Mouse (Mus musculus): ENCODE measurements around the gene Lix1l. TPM values are rescaled to one million over a fixed set of nuclear protein-coding genes. Genes with fewer than 3 reads are reported as not detected.

Lix1l gene
- polyA plus RNA-seq, 1 experiment from 2014 or later, result 0.45 TPM

GRCm38 (mm10) chr3:96669727-96670468 is 68.9 kb downstream of the Lix1l start, which contains the start of gene Ankrd35:
Gene Ankrd35, plus strand, starts transcription at chr3:96670131.
- WGBS (ENCODE audit: insufficient replicate concordance), result 4% methylated on average over 35 of the region's 35 CpGs
- Histone ChIP-seq H3K9ac (replicated peaks) (0 out of 2 replicates have a peak within 1 kb of the TSS, but pooled peaks have one; percentile 18), H3K27ac (ENCODE audit: low read depth) (no peak within 1 kb of the TSS), H3K9me3 (ENCODE audit: low read length) (no peaks in the 10 kb centered on the region), H3K4me1 (ENCODE audit: insufficient read depth) (peaks cover 4% of the 10 kb centered on the region), H3K4me3 (ENCODE audit: low read depth, low read length) (peak within 1 kb of the TSS; percentile 42), H3K36me3 (replicated peaks; ENCODE audit: insufficient read depth, low read length) (no peaks in the 10 kb centered on the region), H3K4me2 (ENCODE audit: low read depth, low read length) (peak within 1 kb of the TSS; percentile 78), H3K27me3 (ENCODE audit: insufficient read depth, low read length) (peaks cover 19% of the 10 kb centered on the region)
- peak; percentile 47 for TF ChIP-seq CTCF (IDR thresholded peaks at IDR 0.05; ENCODE audit: low read depth)
- TF ChIP-seq EP300 (IDR thresholded peaks at IDR 0.05; ENCODE audit: low read depth), result no peak
- ATAC-seq (peak; percentile 99), DNase-seq (peak; percentile 90)

- no peak overlapping the region for H3K4me2 ChIP-seq (ENCODE audit: low read depth, low read length)
- no peak overlapping the region for H3K27ac ChIP-seq (ENCODE audit: low read depth)
- WGBS (ENCODE audit: insufficient replicate concordance), result 88% methylated on average over 5 of the region's 5 CpGs
- peaks cover 4% of the 10 kb centered on the region for H3K4me1 ChIP-seq (ENCODE audit: insufficient read depth)
- H3K4me3 ChIP-seq (ENCODE audit: low read depth, low read length), result no peak overlapping the region
- TF ChIP-seq EP300 (IDR thresholded peaks at IDR 0.05; ENCODE audit: low read depth), result no peak
- no peak for TF ChIP-seq CTCF (IDR thresholded peaks at IDR 0.05; ENCODE audit: low read depth)
- no peak overlapping the region for H3K9ac ChIP-seq (replicated peaks)
- no peak for ATAC-seq
- peaks cover 19% of the 10 kb centered on the region for H3K27me3 ChIP-seq (ENCODE audit: insufficient read depth, low read length)
- no peak for DNase-seq
- no peaks in the 10 kb centered on the region for H3K36me3 ChIP-seq (replicated peaks; ENCODE audit: insufficient read depth, low read length)
- no peaks in the 10 kb centered on the region for H3K9me3 ChIP-seq (ENCODE audit: low read length)
Observed at GRCm38 (mm10) chr3:96671519-96671918, 70.6 kb downstream of the Lix1l start.

- H3K9me3 ChIP-seq (ENCODE audit: low read length), result no peaks in the 10 kb centered on the region
- ATAC-seq, result no peak
- 72% methylated on average over 4 of the region's 4 CpGs for WGBS (ENCODE audit: insufficient replicate concordance)
Observed at GRCm38 (mm10) chr3:96673514-96673913, 72.6 kb downstream of the Lix1l start.

GRCm38 (mm10) chr3:96674442-96674841 is 73.5 kb downstream of the Lix1l start:
- no peak for DNase-seq
- ATAC-seq, result no peak
- no peaks in the 10 kb centered on the region for H3K36me3 ChIP-seq (replicated peaks; ENCODE audit: insufficient read depth, low read length)
- no peak overlapping the region for H3K4me2 ChIP-seq (ENCODE audit: low read depth, low read length)
- TF ChIP-seq EP300 (IDR thresholded peaks at IDR 0.05; ENCODE audit: low read depth) (no peak), CTCF (IDR thresholded peaks at IDR 0.05; ENCODE audit: low read depth) (no peak)
- H3K9ac ChIP-seq (replicated peaks), result no peak overlapping the region
- no peaks in the 10 kb centered on the region for H3K9me3 ChIP-seq (ENCODE audit: low read length)
- WGBS (ENCODE audit: insufficient replicate concordance), result 73% methylated on average over 8 of the region's 8 CpGs
- H3K4me1 ChIP-seq (ENCODE audit: insufficient read depth), result peaks cover 4% of the 10 kb centered on the region
- no peak overlapping the region for H3K4me3 ChIP-seq (ENCODE audit: low read depth, low read length)
- H3K27me3 ChIP-seq (ENCODE audit: insufficient read depth, low read length), result peaks cover 16% of the 10 kb centered on the region
- H3K27ac ChIP-seq (ENCODE audit: low read depth), result no peak overlapping the region

More at GRCm38 (mm10) chr3:96673514-96673913, 72.6 kb downstream of the Lix1l start:
- peaks cover 19% of the 10 kb centered on the region for H3K27me3 ChIP-seq (ENCODE audit: insufficient read depth, low read length)
- no peak overlapping the region for H3K9ac ChIP-seq (replicated peaks)
- peaks cover 4% of the 10 kb centered on the region for H3K4me1 ChIP-seq (ENCODE audit: insufficient read depth)
- H3K36me3 ChIP-seq (replicated peaks; ENCODE audit: insufficient read depth, low read length), result no peaks in the 10 kb centered on the region
- no peak overlapping the region for H3K4me2 ChIP-seq (ENCODE audit: low read depth, low read length)
- no peak overlapping the region for H3K4me3 ChIP-seq (ENCODE audit: low read depth, low read length)
- DNase-seq, result no peak
- no peak overlapping the region for H3K27ac ChIP-seq (ENCODE audit: low read depth)
- no peak for TF ChIP-seq CTCF (IDR thresholded peaks at IDR 0.05; ENCODE audit: low read depth)
- TF ChIP-seq EP300 (IDR thresholded peaks at IDR 0.05; ENCODE audit: low read depth), result no peak

- Histone ChIP-seq H3K36me3 (replicated peaks; ENCODE audit: insufficient read depth, low read length) (no peaks in the 10 kb centered on the region), H3K27ac (ENCODE audit: low read depth) (no peak overlapping the region), H3K27me3 (ENCODE audit: insufficient read depth, low read length) (peaks cover 17% of the 10 kb centered on the region), H3K9me3 (ENCODE audit: low read length) (no peaks in the 10 kb centered on the region), H3K9ac (replicated peaks) (no peak overlapping the region), H3K4me1 (ENCODE audit: insufficient read depth) (peaks cover 4% of the 10 kb centered on the region), H3K4me2 (ENCODE audit: low read depth, low read length) (no peak overlapping the region), H3K4me3 (ENCODE audit: low read depth, low read length) (no peak overlapping the region)
- TF ChIP-seq CTCF (IDR thresholded peaks at IDR 0.05; ENCODE audit: low read depth), result no peak
- TF ChIP-seq EP300 (IDR thresholded peaks at IDR 0.05; ENCODE audit: low read depth), result no peak
- DNase-seq, result no peak
- ATAC-seq, result no peak
- WGBS (ENCODE audit: insufficient replicate concordance), result 58% methylated on average over 3 of the region's 3 CpGs
Observed at GRCm38 (mm10) chr3:96675171-96675570, 74.2 kb downstream of the Lix1l start.

GRCm38 (mm10) chr3:96675690-96676089 is 74.7 kb downstream of the Lix1l start:
- ATAC-seq, result no peak

More at GRCm38 (mm10) chr3:96675690-96676089, 74.7 kb downstream of the Lix1l start:
- Histone ChIP-seq H3K27me3 (ENCODE audit: insufficient read depth, low read length) (peaks cover 15% of the 10 kb centered on the region), H3K9ac (replicated peaks) (no peak overlapping the region), H3K4me3 (ENCODE audit: low read depth, low read length) (no peak overlapping the region), H3K27ac (ENCODE audit: low read depth) (no peak overlapping the region), H3K36me3 (replicated peaks; ENCODE audit: insufficient read depth, low read length) (no peaks in the 10 kb centered on the region), H3K4me1 (ENCODE audit: insufficient read depth) (no peaks in the 10 kb centered on the region), H3K4me2 (ENCODE audit: low read depth, low read length) (no peak overlapping the region), H3K9me3 (ENCODE audit: low read length) (no peaks in the 10 kb centered on the region)
- 67% methylated on average over 3 of the region's 3 CpGs for WGBS (ENCODE audit: insufficient replicate concordance)
- TF ChIP-seq EP300 (IDR thresholded peaks at IDR 0.05; ENCODE audit: low read depth), result no peak
- no peak for TF ChIP-seq CTCF (IDR thresholded peaks at IDR 0.05; ENCODE audit: low read depth)
- no peak for DNase-seq

Other genes with a start within 250 kb of the Lix1l start
- gene BC107364, start 148.8 kb upstream of the Lix1l start, polyA plus RNA-seq (2015; fragmentation: Nextera tagmentation; extraction: Ambion mirVana), result not detected in 2 replicates
- gene Hfe2, start 76.0 kb upstream of the Lix1l start, polyA plus RNA-seq (2015; fragmentation: Nextera tagmentation; extraction: Ambion mirVana), result 19.2 and 21.8 TPM in 2 replicates
- 65.3 and 72.4 TPM in 2 replicates for gene Txnip, start 43.2 kb upstream of the Lix1l start, polyA plus RNA-seq (2015; fragmentation: Nextera tagmentation; extraction: Ambion mirVana)
- gene Gm16253, start 24.2 kb upstream of the Lix1l start, polyA plus RNA-seq (2015; fragmentation: Nextera tagmentation; extraction: Ambion mirVana), result not detected in 2 replicates
- 12.9 and 14.7 TPM in 2 replicates for gene Polr3gl, start 7.0 kb upstream of the Lix1l start, polyA plus RNA-seq (2015; fragmentation: Nextera tagmentation; extraction: Ambion mirVana)
- not detected in 2 replicates for gene Ankrd34a, start 4.5 kb upstream of the Lix1l start, polyA plus RNA-seq (2015; fragmentation: Nextera tagmentation; extraction: Ambion mirVana)
- gene Rbm8a, start 28.8 kb downstream of the Lix1l start, polyA plus RNA-seq (2015; fragmentation: Nextera tagmentation; extraction: Ambion mirVana), result 54.6 and 56.5 TPM in 2 replicates
- 24.1 and 24.4 TPM in 2 replicates for gene Pex11b, start 34.2 kb downstream of the Lix1l start, polyA plus RNA-seq (2015; fragmentation: Nextera tagmentation; extraction: Ambion mirVana)
- not detected in 2 replicates for gene Gm42957, start 34.3 kb downstream of the Lix1l start, polyA plus RNA-seq (2015; fragmentation: Nextera tagmentation; extraction: Ambion mirVana)
- gene Itga10, start 44.4 kb downstream of the Lix1l start, polyA plus RNA-seq (2015; fragmentation: Nextera tagmentation; extraction: Ambion mirVana), result 0.05 and 0.07 TPM in 2 replicates
- gene Ankrd35, start 69.0 kb downstream of the Lix1l start, polyA plus RNA-seq (2015; fragmentation: Nextera tagmentation; extraction: Ambion mirVana), result 0.37 and 0.45 TPM in 2 replicates
- gene Pias3, start 95.2 kb downstream of the Lix1l start, polyA plus RNA-seq (2015; fragmentation: Nextera tagmentation; extraction: Ambion mirVana), result 4.6 and 5.2 TPM in 2 replicates
- gene Nudt17, start 107.4 kb downstream of the Lix1l start, polyA plus RNA-seq (2015; fragmentation: Nextera tagmentation; extraction: Ambion mirVana), result 0.29 and 0.38 TPM in 2 replicates
- gene Polr3c, start 126.5 kb downstream of the Lix1l start, polyA plus RNA-seq (2015; fragmentation: Nextera tagmentation; extraction: Ambion mirVana), result 10.4 and 11.6 TPM in 2 replicates
- gene Rnf115, start 126.5 kb downstream of the Lix1l start, polyA plus RNA-seq (2015; fragmentation: Nextera tagmentation; extraction: Ambion mirVana), result 28.6 and 29.7 TPM in 2 replicates
- gene Pdzk1, start 228.1 kb downstream of the Lix1l start, polyA plus RNA-seq (2015; fragmentation: Nextera tagmentation; extraction: Ambion mirVana), result 49.4 and 57.7 TPM in 2 replicates
- gene Cd160, start 228.2 kb downstream of the Lix1l start, polyA plus RNA-seq (2015; fragmentation: Nextera tagmentation; extraction: Ambion mirVana), result 0.78 and 0.89 TPM in 2 replicates

Measured in liver, postnatal 0 days (tissue).